Mouse (Mus musculus): Measurements from ENCODE around the gene 4930512M02Rik. TPM values are rescaled to one million over a fixed set of nuclear protein-coding genes. Genes with fewer than 3 reads are reported as not detected.

4930512M02Rik gene
- polyA plus RNA-seq, 1 experiment from 2014 or later, result not detected

- no peak overlapping the region for H3K4me3 ChIP-seq (ENCODE audit: low read length)
- no peaks in the 10 kb centered on the region for H3K36me3 ChIP-seq (ENCODE audit: control insufficient read depth, insufficient read depth, low read length)
- H3K9ac ChIP-seq (ENCODE audit: low read depth, low read length), result no peak overlapping the region
- 43% methylated on average over 11 of the region's 11 CpGs for WGBS
- no peak overlapping the region for H3K4me2 ChIP-seq (replicated peaks; ENCODE audit: low read depth, low read length)
- no peak for ATAC-seq (ENCODE audit: low FRiP score, low TSS enrichment)
- H3K9me3 ChIP-seq (ENCODE audit: control insufficient read depth, low read length), result no peaks in the 10 kb centered on the region
- H3K27me3 ChIP-seq (ENCODE audit: control insufficient read depth, insufficient read depth, low read length), result no peaks in the 10 kb centered on the region
- H3K27ac ChIP-seq (ENCODE audit: low read depth, low read length), result no peak overlapping the region
- no peaks in the 10 kb centered on the region for H3K4me1 ChIP-seq (ENCODE audit: control insufficient read depth, insufficient read depth, low read length)
These were observed 70.3 kb downstream of the 4930512M02Rik start for GRCm38 (mm10) chr11:11557173-11557967.

- Histone ChIP-seq H3K9ac (ENCODE audit: low read depth, low read length) (no peak overlapping the region), H3K27me3 (ENCODE audit: control insufficient read depth, insufficient read depth, low read length) (no peaks in the 10 kb centered on the region), H3K9me3 (ENCODE audit: control insufficient read depth, low read length) (no peaks in the 10 kb centered on the region), H3K4me1 (ENCODE audit: control insufficient read depth, insufficient read depth, low read length) (no peaks in the 10 kb centered on the region), H3K4me3 (ENCODE audit: low read length) (no peak overlapping the region), H3K4me2 (replicated peaks; ENCODE audit: low read depth, low read length) (no peak overlapping the region), H3K27ac (ENCODE audit: low read depth, low read length) (no peak overlapping the region), H3K36me3 (ENCODE audit: control insufficient read depth, insufficient read depth, low read length) (no peaks in the 10 kb centered on the region)
- 87% methylated on average over 1 of the region's 1 CpGs for WGBS
- ATAC-seq (ENCODE audit: low FRiP score, low TSS enrichment), result no peak
These were observed 71.4 kb downstream of the 4930512M02Rik start for GRCm38 (mm10) chr11:11556186-11556585.

- Histone ChIP-seq H3K27ac (ENCODE audit: low read depth, low read length) (no peak overlapping the region), H3K27me3 (ENCODE audit: control insufficient read depth, insufficient read depth, low read length) (no peaks in the 10 kb centered on the region), H3K4me3 (ENCODE audit: low read length) (no peak overlapping the region), H3K4me2 (replicated peaks; ENCODE audit: low read depth, low read length) (no peak overlapping the region), H3K36me3 (ENCODE audit: control insufficient read depth, insufficient read depth, low read length) (no peaks in the 10 kb centered on the region), H3K9me3 (ENCODE audit: control insufficient read depth, low read length) (no peaks in the 10 kb centered on the region), H3K9ac (ENCODE audit: low read depth, low read length) (no peak overlapping the region), H3K4me1 (ENCODE audit: control insufficient read depth, insufficient read depth, low read length) (no peaks in the 10 kb centered on the region)
- no peak for ATAC-seq (ENCODE audit: low FRiP score, low TSS enrichment)
- 83% methylated on average over 8 of the region's 8 CpGs for WGBS
These were observed 72.1 kb downstream of the 4930512M02Rik start for GRCm38 (mm10) chr11:11555563-11555962.

GRCm38 (mm10) chr11:11547597-11548240, 79.9 kb downstream of the 4930512M02Rik start:
- Histone ChIP-seq H3K27me3 (ENCODE audit: control insufficient read depth, insufficient read depth, low read length) (no peaks in the 10 kb centered on the region), H3K9ac (ENCODE audit: low read depth, low read length) (no peak overlapping the region), H3K9me3 (ENCODE audit: control insufficient read depth, low read length) (no peaks in the 10 kb centered on the region), H3K36me3 (ENCODE audit: control insufficient read depth, insufficient read depth, low read length) (no peaks in the 10 kb centered on the region), H3K4me1 (ENCODE audit: control insufficient read depth, insufficient read depth, low read length) (no peaks in the 10 kb centered on the region), H3K4me3 (ENCODE audit: low read length) (no peak overlapping the region), H3K27ac (ENCODE audit: low read depth, low read length) (no peak overlapping the region), H3K4me2 (replicated peaks; ENCODE audit: low read depth, low read length) (no peak overlapping the region)
- WGBS, result 43% methylated on average over 7 of the region's 7 CpGs
- ATAC-seq (ENCODE audit: low FRiP score, low TSS enrichment), result no peak

GRCm38 (mm10) chr11:11546903-11547511, 80.6 kb downstream of the 4930512M02Rik start:
- Histone ChIP-seq H3K4me2 (replicated peaks; ENCODE audit: low read depth, low read length) (no peak overlapping the region), H3K9me3 (ENCODE audit: control insufficient read depth, low read length) (no peaks in the 10 kb centered on the region), H3K36me3 (ENCODE audit: control insufficient read depth, insufficient read depth, low read length) (no peaks in the 10 kb centered on the region), H3K27me3 (ENCODE audit: control insufficient read depth, insufficient read depth, low read length) (no peaks in the 10 kb centered on the region), H3K4me1 (ENCODE audit: control insufficient read depth, insufficient read depth, low read length) (no peaks in the 10 kb centered on the region), H3K9ac (ENCODE audit: low read depth, low read length) (no peak overlapping the region), H3K27ac (ENCODE audit: low read depth, low read length) (no peak overlapping the region), H3K4me3 (ENCODE audit: low read length) (no peak overlapping the region)
- WGBS, result 83% methylated on average over 7 of the region's 7 CpGs
- ATAC-seq (ENCODE audit: low FRiP score, low TSS enrichment), result no peak

- WGBS, result 92% methylated on average over 3 of the region's 3 CpGs
- H3K4me2 ChIP-seq (replicated peaks; ENCODE audit: low read depth, low read length), result no peak overlapping the region
- no peaks in the 10 kb centered on the region for H3K9me3 ChIP-seq (ENCODE audit: control insufficient read depth, low read length)
- no peaks in the 10 kb centered on the region for H3K36me3 ChIP-seq (ENCODE audit: control insufficient read depth, insufficient read depth, low read length)
- H3K4me1 ChIP-seq (ENCODE audit: control insufficient read depth, insufficient read depth, low read length), result no peaks in the 10 kb centered on the region
- H3K27ac ChIP-seq (ENCODE audit: low read depth, low read length), result no peak overlapping the region
- no peak overlapping the region for H3K4me3 ChIP-seq (ENCODE audit: low read length)
- no peak overlapping the region for H3K9ac ChIP-seq (ENCODE audit: low read depth, low read length)
- ATAC-seq (ENCODE audit: low FRiP score, low TSS enrichment), result no peak
- no peaks in the 10 kb centered on the region for H3K27me3 ChIP-seq (ENCODE audit: control insufficient read depth, insufficient read depth, low read length)
These were observed 81.7 kb downstream of the 4930512M02Rik start for GRCm38 (mm10) chr11:11545948-11546347.

Other genes starting within 250 kb of the 4930512M02Rik start
- 1.8 and 2.7 TPM in 2 replicates for gene Spata48, start 165.7 kb downstream of the 4930512M02Rik start, polyA plus RNA-seq (2014; fragmentation: Nextera tagmentation; extraction: Ambion mirVana)
- 0.70 and 1.2 TPM in 2 replicates for gene Zpbp, start 165.4 kb downstream of the 4930512M02Rik start, polyA plus RNA-seq (2014; fragmentation: Nextera tagmentation; extraction: Ambion mirVana)
- 0.31 and 0.79 TPM in 2 replicates for gene Ikzf1, start 57.2 kb upstream of the 4930512M02Rik start, polyA plus RNA-seq (2014; fragmentation: Nextera tagmentation; extraction: Ambion mirVana)
- gene Fignl1, start 181.1 kb upstream of the 4930512M02Rik start, polyA plus RNA-seq (2014; fragmentation: Nextera tagmentation; extraction: Ambion mirVana), result 59.2 and 85.4 TPM in 2 replicates